ENCODE assay signal across 21 mouse cellular contexts in genomic region chr1:83346453-83346852, GRCm38 (mm10).
DNase-seq lines count a peak whose midpoint lies in the region; ATAC-seq and TF ChIP-seq lines count a peak whose summit lies in the region.
"Had no signal": no experiment of that assay in that cellular context is flagged by ENCODE, and none has a peak within 500 bp of the region (broad histone marks: within the 10 kb centered on the region; RNA-seq: fewer than 3 reads in every experiment).

No protein-coding gene starts in this region.

- H3K4me1 ChIP-seq in heart, embryonic 12.5 days (replicated peaks), result peaks cover 35% of the 10 kb centered on the region
- H3K4me1 ChIP-seq in lung, embryonic 16.5 days (replicated peaks; ENCODE audit: control insufficient read depth, insufficient read depth, low read length), result peaks cover 4% of the 10 kb centered on the region
- H3K4me1 ChIP-seq: embryonic facial prominence, embryonic 10.5 days; limb, embryonic 15.5 days; midbrain, embryonic 12.5 days had no signal

- no peak for DNase-seq in heart, adult 8-10 months (ENCODE audit: low spot score)
- DNase-seq in layer of hippocampus, adult 2 months (ENCODE audit: low spot score in 2 of 2), result no peak
- DNase-seq in layer of hippocampus, postnatal 10 days (ENCODE audit: low spot score in 2 of 2), result no peak
- peak; percentile 13 to 17 for DNase-seq in lung, postnatal 4 days
- DNase-seq in embryo, embryonic 10 days (ENCODE audit: low spot score), result no peak
- DNase-seq: cerebellum, adult 11 months; cerebellum, adult 9-11 months; kidney, postnatal 4 days; layer of hippocampus, adult 9-11 months; left cerebral cortex, postnatal 4 days had no signal

- TF ChIP-seq CTCF in layer of hippocampus, adult 2 months (conservative IDR thresholded peaks at IDR 0.05), result no peak

- no peak overlapping the region for H3K9ac ChIP-seq in heart, embryonic 12.5 days
- H3K9ac ChIP-seq in lung, embryonic 16.5 days (ENCODE audit: low read length), result no peak overlapping the region
- H3K9ac ChIP-seq: forebrain, embryonic 15.5 days; limb, embryonic 15.5 days; liver, embryonic 14.5 days; midbrain, embryonic 12.5 days had no signal

- H3K36me3 ChIP-seq in heart, embryonic 12.5 days, result no peaks in the 10 kb centered on the region
- no peaks in the 10 kb centered on the region for H3K36me3 ChIP-seq in lung, embryonic 16.5 days (ENCODE audit: control insufficient read depth, insufficient read depth, low read length)
- H3K36me3 ChIP-seq: embryonic facial prominence, embryonic 10.5 days; forebrain, embryonic 15.5 days; limb, embryonic 15.5 days; midbrain, embryonic 12.5 days had no signal

- 31% methylated on average over 1 of the region's 1 CpGs for WGBS in heart, embryonic 12.5 days
- WGBS in lung, embryonic 16.5 days, result 68% methylated on average over 1 of the region's 1 CpGs

- peak overlapping the region; percentile 96 for H3K27ac ChIP-seq in heart, embryonic 12.5 days (ENCODE audit: poor library complexity, severe bottlenecking)
- H3K27ac ChIP-seq in layer of hippocampus, adult 2 months, result peak overlapping the region; percentile 32
- peak overlapping the region; percentile 87 for H3K27ac ChIP-seq in lung, embryonic 16.5 days (ENCODE audit: low read length)
- H3K27ac ChIP-seq: embryonic facial prominence, embryonic 10.5 days; limb, embryonic 15.5 days; liver, embryonic 14.5 days; midbrain, embryonic 12.5 days; stomach, postnatal 0 days had no signal

- no peak overlapping the region for H3K4me2 ChIP-seq in heart, embryonic 12.5 days
- H3K4me2 ChIP-seq in lung, embryonic 16.5 days (ENCODE audit: low read depth, low read length), result no peak overlapping the region
- H3K4me2 ChIP-seq: limb, embryonic 15.5 days; midbrain, embryonic 12.5 days had no signal

- H3K27me3 ChIP-seq in heart, embryonic 12.5 days (replicated peaks), result no peaks in the 10 kb centered on the region
- H3K27me3 ChIP-seq in lung, embryonic 16.5 days (ENCODE audit: control insufficient read depth, insufficient read depth, low read depth, low read length), result no peaks in the 10 kb centered on the region
- H3K27me3 ChIP-seq: forebrain, embryonic 15.5 days; limb, embryonic 15.5 days; midbrain, embryonic 12.5 days had no signal

- no peak for ATAC-seq in heart, embryonic 12.5 days (ENCODE audit: insufficient number of reproducible peaks, low FRiP score)
- peak; percentile 80 for ATAC-seq in lung, embryonic 16.5 days (ENCODE audit: low read depth)
- ATAC-seq: CD4-positive, CD25-positive, alpha-beta regulatory T cell, adult 4 months; intestine, postnatal 0 days had no signal

- H3K4me3 ChIP-seq in heart, embryonic 12.5 days, result no peak overlapping the region
- H3K4me3 ChIP-seq in layer of hippocampus, adult 2 months, result no peak overlapping the region
- H3K4me3 ChIP-seq in lung, embryonic 16.5 days (ENCODE audit: low read length), result no peak overlapping the region
- H3K4me3 ChIP-seq: embryonic facial prominence, embryonic 10.5 days; forebrain, embryonic 15.5 days; left cerebral cortex, adult 2 months; limb, embryonic 15.5 days; midbrain, embryonic 12.5 days had no signal

- H3K9me3 ChIP-seq in heart, embryonic 12.5 days (replicated peaks), result no peaks in the 10 kb centered on the region
- H3K9me3 ChIP-seq in lung, embryonic 16.5 days (ENCODE audit: control insufficient read depth, low read length), result no peaks in the 10 kb centered on the region
- H3K9me3 ChIP-seq: embryonic facial prominence, embryonic 10.5 days; forebrain, embryonic 15.5 days; limb, embryonic 15.5 days; midbrain, embryonic 12.5 days had no signal

Comparison
In these comparisons a context has a peak if more than half of its experiments do, and no peak if none do; other contexts are left out.
1. H3K27ac ChIP-seq: peak in every context shown above with its lines; median percentile 96 in heart, embryonic 12.5 days; 87 in lung, embryonic 16.5 days; 32 in layer of hippocampus, adult 2 months.
2. DNase-seq: peak in lung, postnatal 4 days (2 of 2); none in heart, adult 8-10 months (single experiment), layer of hippocampus, adult 2 months (0 of 2), layer of hippocampus, postnatal 10 days (0 of 2) and embryo, embryonic 10 days (single experiment).